Mouse (Mus musculus) hindbrain, embryonic 15.5 days (tissue): ENCODE measurements around the gene 2310034G01Rik. TPM values are rescaled to one million over a fixed set of nuclear protein-coding genes. Genes with fewer than 3 reads are reported as not detected.

Source experiments
- ATAC-seq: fragments of 200-750 bp; cut with Nextera tagmentation; 2 replicates; pipeline ENCODE4 v1.8.0; 2017; ENCODE audit warnings: low read depth, moderate number of reproducible peaks, moderate TSS enrichment; ENCODE audit not compliant: low FRiP score
- H3K27ac ChIP-seq: fragments of 300-500 bp; sonication (generic); replicated peaks from 2 replicates; pipeline ENCODE4 v1.5.1; 2015; ENCODE audit warnings: mild to moderate bottlenecking, inconsistent platforms
- H3K27me3 ChIP-seq: fragments of 300-500 bp; sonication (generic); 2 replicates; pipeline ENCODE4 v1.6.1; 2015; ENCODE audit warnings: control low read depth, inconsistent platforms
- H3K36me3 ChIP-seq: fragments of 300-500 bp; sonication (generic); 2 replicates; pipeline ENCODE4 v1.6.1; 2015; ENCODE audit warnings: control low read depth, inconsistent platforms
- H3K4me1 ChIP-seq: fragments of 300-500 bp; sonication (generic); replicated peaks from 2 replicates; pipeline ENCODE4 v1.6.1; 2015; ENCODE audit warnings: control low read depth, inconsistent platforms
- H3K4me2 ChIP-seq: fragments of 300-500 bp; sonication (generic); 2 replicates; pipeline ENCODE4 v1.6.1; 2015; ENCODE audit warnings: moderate library complexity, mild to moderate bottlenecking, inconsistent platforms
- H3K4me3 ChIP-seq: fragments of 300-500 bp; sonication (generic); 2 replicates; pipeline ENCODE4 v1.5.1; 2015; ENCODE audit warnings: mild to moderate bottlenecking, inconsistent platforms
- H3K9ac ChIP-seq: fragments of 300-500 bp; sonication (generic); 2 replicates; pipeline ENCODE4 v1.6.1; 2015; ENCODE audit warnings: inconsistent platforms
- H3K9me3 ChIP-seq: fragments of 300-500 bp; sonication (generic); 2 replicates; pipeline ENCODE4 v1.6.1; 2016; ENCODE audit warnings: control low read depth, inconsistent platforms
- WGBS: fragments of 180-500 bp; shearing (Covaris S2); methylation state at CpG from one replicate; pipeline ENCODE4 v1.1.7; 2015; 5-methylcytosine and 5-hydroxymethylcytosine counted together
- polyA plus RNA-seq: library from polyadenylated mRNA; unstranded; fragments of >200 nt; fragmentation: Nextera tagmentation; extraction: Ambion mirVana; gene quantifications from 2 replicates; pipeline ENCODE4 v1.2.1, GENCODE M21; 2015

2310034G01Rik gene
- 2.0 and 2.3 TPM in 2 replicates for polyA plus RNA-seq

DNA sequence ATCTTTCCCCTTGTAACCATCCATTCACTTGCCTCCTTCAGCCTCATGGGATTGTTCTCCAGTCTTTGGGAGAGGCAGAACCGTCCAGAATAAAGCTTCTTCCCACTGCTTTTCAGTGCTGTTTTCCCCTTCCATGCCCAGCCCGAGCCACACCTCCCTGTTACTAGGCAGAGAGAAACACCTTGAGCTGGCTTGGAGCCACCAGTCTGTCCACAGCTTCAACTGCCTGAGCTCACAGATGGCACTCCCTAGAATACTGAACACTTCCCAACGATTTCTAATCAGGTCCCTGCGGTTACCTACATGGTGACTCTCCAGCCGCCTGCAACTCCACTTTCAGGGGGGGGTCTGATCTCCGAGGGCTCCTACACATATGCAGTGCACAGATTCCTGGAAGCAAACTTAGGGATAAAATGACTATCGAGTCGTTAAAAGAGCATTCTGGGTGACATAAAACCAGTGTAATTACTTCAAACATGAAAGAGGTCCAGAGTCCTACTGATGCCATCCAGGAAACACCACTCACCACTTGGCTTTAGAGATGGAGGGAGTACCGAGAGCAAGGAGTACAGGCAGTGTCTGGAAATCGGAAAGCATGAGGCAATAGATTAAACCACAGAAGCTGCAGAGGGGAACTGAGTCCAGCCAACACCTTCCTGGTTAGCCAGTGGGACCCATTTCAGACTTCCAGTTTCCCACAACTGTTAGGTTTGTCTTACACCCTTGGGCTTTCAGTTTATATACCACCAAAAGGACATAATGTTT lies at the start of gene 2310034G01Rik:
Gene 2310034G01Rik (minus strand): TSS at position 135 of the 765 bp plus-strand sequence.
- no peaks in the 10 kb centered on the region; the same call in 1 of the 2 replicates for H3K27me3 ChIP-seq
- H3K4me3 ChIP-seq = peak within 1 kb of the TSS; percentile 58
- no peaks in the 10 kb centered on the region for H3K36me3 ChIP-seq
- peak within 1 kb of the TSS; percentile 81 for H3K9ac ChIP-seq
- H3K4me2 ChIP-seq = peak within 1 kb of the TSS; percentile 75
- no peaks in the 10 kb centered on the region for H3K9me3 ChIP-seq
- H3K27ac ChIP-seq = peak within 1 kb of the TSS; percentile 94
- 63% methylated on average over 10 of the region's 10 CpGs for WGBS
- H3K4me1 ChIP-seq = peaks cover 26% of the 10 kb centered on the region
- no peak for ATAC-seq

DNA sequence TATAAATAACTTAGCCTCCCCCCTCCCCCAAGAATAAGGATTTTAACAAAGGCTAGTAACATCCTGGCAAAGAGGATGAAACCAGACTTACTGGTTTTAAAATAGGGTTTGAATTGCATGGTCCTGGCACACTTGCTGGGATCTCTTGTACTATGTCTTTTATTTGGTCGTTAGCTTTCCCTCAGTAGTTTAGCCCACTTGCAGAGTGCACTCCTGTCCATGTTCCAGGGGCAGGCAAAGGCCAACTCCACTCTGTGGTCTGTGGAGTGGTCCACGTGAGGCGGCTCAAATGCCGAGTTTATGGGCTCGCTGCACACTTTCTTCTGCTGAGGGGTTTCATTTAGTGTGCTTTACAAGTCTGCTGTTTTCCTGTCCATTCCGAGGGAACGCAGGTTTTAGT lies 49.8 kb upstream of the 2310034G01Rik start:
- H3K4me2 ChIP-seq = no peak overlapping the region
- no peaks in the 10 kb centered on the region for H3K27me3 ChIP-seq
- no peak overlapping the region for H3K27ac ChIP-seq
- peaks cover 15% of the 10 kb centered on the region for H3K36me3 ChIP-seq
- peaks cover 36% of the 10 kb centered on the region for H3K4me1 ChIP-seq
- WGBS = 73% methylated on average over 7 of the region's 7 CpGs
- no peak for ATAC-seq
- no peak overlapping the region for H3K4me3 ChIP-seq
- H3K9me3 ChIP-seq = no peaks in the 10 kb centered on the region
- H3K9ac ChIP-seq = no peak overlapping the region

- Histone ChIP-seq H3K9me3 (no peaks in the 10 kb centered on the region), H3K36me3 (peaks cover 15% of the 10 kb centered on the region), H3K4me2 (no peak overlapping the region), H3K27me3 (no peaks in the 10 kb centered on the region), H3K4me3 (no peak overlapping the region), H3K27ac (no peak overlapping the region), H3K9ac (no peak overlapping the region), H3K4me1 (peaks cover 40% of the 10 kb centered on the region)
- 70% methylated on average over 6 of the region's 6 CpGs for WGBS
- ATAC-seq = no peak
Measured at GRCm38 (mm10) chr19:46399372-46399771, 49.3 kb upstream of the 2310034G01Rik start.

DNA sequence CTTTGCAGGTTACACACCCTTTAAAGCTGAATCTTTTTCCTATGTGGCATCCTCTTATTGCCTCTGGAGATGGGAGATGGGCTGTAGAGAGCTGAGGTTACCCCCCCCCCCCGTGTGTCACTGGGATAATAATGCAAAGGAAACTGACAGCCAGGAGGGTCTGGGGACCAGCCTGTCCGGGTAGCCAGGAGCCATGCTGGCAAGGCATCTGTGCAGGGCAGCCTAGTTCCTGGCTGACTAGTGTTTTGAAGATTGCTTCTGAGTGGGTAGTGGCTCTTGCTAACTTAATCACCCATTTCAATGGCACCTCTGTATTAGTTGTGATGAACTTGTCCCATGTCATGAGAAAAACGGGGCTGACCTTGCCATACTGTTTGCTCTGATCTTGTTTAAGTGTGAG lies 48.3 kb upstream of the 2310034G01Rik start:
- H3K36me3 ChIP-seq = peaks cover 13% of the 10 kb centered on the region
- H3K27ac ChIP-seq = no peak overlapping the region
- H3K9me3 ChIP-seq = no peaks in the 10 kb centered on the region
- peak overlapping the region; percentile 93 for H3K4me2 ChIP-seq
- H3K4me3 ChIP-seq = peak overlapping the region; percentile 69
- peaks cover 50% of the 10 kb centered on the region for H3K4me1 ChIP-seq
- H3K9ac ChIP-seq = peak overlapping the region; percentile 28; the same call in 1 of the 2 replicates
- no peaks in the 10 kb centered on the region for H3K27me3 ChIP-seq
- WGBS = 36% methylated on average over 3 of the region's 3 CpGs
- ATAC-seq = no peak

GRCm38 (mm10) chr19:46397436-46398001 lies 47.4 kb upstream of the 2310034G01Rik start:
- H3K27ac ChIP-seq = peak overlapping the region; percentile 88
- H3K4me1 ChIP-seq = peaks cover 53% of the 10 kb centered on the region
- H3K27me3 ChIP-seq = no peaks in the 10 kb centered on the region
- H3K9ac ChIP-seq = peak overlapping the region; percentile 73
- ATAC-seq = no peak
- no peaks in the 10 kb centered on the region for H3K9me3 ChIP-seq
- H3K4me3 ChIP-seq = peak overlapping the region; percentile 69
- peaks cover 11% of the 10 kb centered on the region; the same call in 1 of the 2 replicates for H3K36me3 ChIP-seq
- H3K4me2 ChIP-seq = peak overlapping the region; percentile 93
- 2% methylated on average over 19 of the region's 19 CpGs for WGBS

GRCm38 (mm10) chr19:46396686-46397435 lies 46.8 kb upstream of the 2310034G01Rik start, which contains the start of gene Sufu:
Gene Sufu, plus strand, starts transcription at chr19:46396896.
- H3K27me3 ChIP-seq = no peaks in the 10 kb centered on the region
- H3K9me3 ChIP-seq = no peaks in the 10 kb centered on the region
- peak within 1 kb of the TSS; percentile 85 for H3K4me3 ChIP-seq
- peak within 1 kb of the TSS; percentile 84 for H3K9ac ChIP-seq
- peaks cover 53% of the 10 kb centered on the region for H3K4me1 ChIP-seq
- WGBS = under 1% methylated on average over 57 of the region's 57 CpGs
- H3K27ac ChIP-seq = peak within 1 kb of the TSS; percentile 91
- peak within 1 kb of the TSS; percentile 93 for H3K4me2 ChIP-seq
- peak; percentile 91 for ATAC-seq
- H3K36me3 ChIP-seq = peaks cover 8% of the 10 kb centered on the region; the same call in 1 of the 2 replicates

DNA sequence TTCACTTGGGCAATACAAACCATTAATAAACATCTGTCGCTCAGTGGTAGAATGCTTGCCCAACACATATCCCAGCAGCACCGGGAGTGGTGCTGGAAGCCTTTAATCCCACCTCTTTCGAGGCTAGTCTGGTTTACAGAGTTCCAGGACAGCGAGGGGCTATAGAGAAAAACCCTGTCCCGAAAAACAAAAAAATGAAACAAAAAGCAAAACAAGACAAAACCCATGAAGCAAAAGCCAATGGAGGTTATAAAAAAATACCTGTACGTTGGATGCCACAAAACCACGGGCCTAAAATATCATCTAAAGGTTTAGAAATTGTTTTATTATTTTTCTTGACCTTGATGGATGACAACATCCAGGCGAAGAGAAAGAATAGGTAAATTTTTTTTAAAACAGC lies 46.0 kb upstream of the 2310034G01Rik start:
- H3K9ac ChIP-seq = peak overlapping the region; percentile 84; the same call in 1 of the 2 replicates
- H3K27ac ChIP-seq = peak overlapping the region; percentile 91
- WGBS = 13% methylated on average over 8 of the region's 8 CpGs

GRCm38 (mm10) chr19:46395109-46396009 lies 45.3 kb upstream of the 2310034G01Rik start, which contains the start of gene Actr1a:
Gene Actr1a, minus strand, starts transcription at chr19:46395748.
- peaks cover 53% of the 10 kb centered on the region for H3K4me1 ChIP-seq
- WGBS = under 1% methylated on average over 51 of the region's 51 CpGs

More for the DNA sequence above, 46.0 kb upstream of the 2310034G01Rik start:
- Histone ChIP-seq H3K27me3 (no peaks in the 10 kb centered on the region), H3K4me1 (peaks cover 53% of the 10 kb centered on the region), H3K4me2 (peak overlapping the region; percentile 93), H3K9me3 (no peaks in the 10 kb centered on the region), H3K4me3 (peak overlapping the region; percentile 85), H3K36me3 (peaks cover 3% of the 10 kb centered on the region; the same call in 1 of the 2 replicates)
- no peak for ATAC-seq

DNA sequence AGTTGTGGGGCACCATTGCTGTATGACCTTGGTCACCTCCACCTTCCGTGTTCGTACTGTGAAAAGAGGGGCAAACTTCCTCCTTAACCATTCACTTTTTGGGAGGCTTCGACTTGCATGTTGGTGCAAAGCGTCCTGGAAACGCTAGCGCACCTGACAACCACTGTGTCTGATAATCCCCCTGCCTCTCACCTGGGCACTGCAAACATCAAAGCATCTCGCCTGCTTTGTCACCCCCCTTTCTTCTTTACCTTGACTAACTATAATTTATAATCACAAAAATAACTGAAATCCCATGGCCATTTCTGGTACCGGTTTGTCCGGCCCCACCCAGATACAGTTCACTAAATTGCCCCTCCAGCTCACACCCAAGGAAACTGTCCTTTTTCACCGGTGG lies 44.6 kb upstream of the 2310034G01Rik start:
- Histone ChIP-seq H3K9me3 (no peaks in the 10 kb centered on the region), H3K36me3 (no peaks in the 10 kb centered on the region), H3K27ac (no peak overlapping the region), H3K27me3 (no peaks in the 10 kb centered on the region), H3K4me2 (peak overlapping the region; percentile 93), H3K4me1 (peaks cover 49% of the 10 kb centered on the region), H3K9ac (peak overlapping the region; percentile 84), H3K4me3 (peak overlapping the region; percentile 85)
- no peak for ATAC-seq
- 7% methylated on average over 10 of the region's 10 CpGs for WGBS

More at GRCm38 (mm10) chr19:46395109-46396009, 45.3 kb upstream of the 2310034G01Rik start, which contains the start of gene Actr1a:
- Histone ChIP-seq H3K36me3 (no peaks in the 10 kb centered on the region), H3K4me2 (peak within 1 kb of the TSS; percentile 93), H3K27ac (peak within 1 kb of the TSS; percentile 91), H3K9ac (peak within 1 kb of the TSS; percentile 84), H3K27me3 (no peaks in the 10 kb centered on the region), H3K4me3 (peak within 1 kb of the TSS; percentile 85), H3K9me3 (no peaks in the 10 kb centered on the region)
- ATAC-seq = peak; percentile 95

DNA sequence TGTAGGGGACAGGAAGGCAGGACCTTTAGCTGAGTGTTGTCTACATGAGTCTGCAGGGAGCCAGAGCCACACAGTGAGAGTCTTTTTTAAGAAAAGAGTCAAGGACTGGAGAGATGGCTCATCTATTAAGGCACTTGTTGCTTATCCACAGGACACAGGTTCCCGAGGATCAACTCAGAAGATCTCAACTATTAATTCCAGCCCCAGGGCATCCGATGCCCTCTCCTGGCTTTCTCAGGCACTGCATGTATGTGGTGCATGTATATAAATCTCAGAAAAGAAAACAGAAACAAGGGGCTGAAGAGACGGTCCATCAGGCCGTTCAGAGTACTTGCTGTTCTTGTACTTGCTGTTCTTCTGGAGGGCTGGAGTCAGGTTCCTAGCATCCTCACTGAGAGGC lies 41.9 kb upstream of the 2310034G01Rik start:
- Histone ChIP-seq H3K9ac (no peak overlapping the region), H3K36me3 (peaks cover 7% of the 10 kb centered on the region), H3K4me2 (no peak overlapping the region), H3K4me1 (peaks cover 25% of the 10 kb centered on the region), H3K27me3 (no peaks in the 10 kb centered on the region), H3K27ac (no peak overlapping the region), H3K4me3 (no peak overlapping the region), H3K9me3 (no peaks in the 10 kb centered on the region)
- ATAC-seq = no peak
- 38% methylated on average over 4 of the region's 4 CpGs for WGBS

DNA sequence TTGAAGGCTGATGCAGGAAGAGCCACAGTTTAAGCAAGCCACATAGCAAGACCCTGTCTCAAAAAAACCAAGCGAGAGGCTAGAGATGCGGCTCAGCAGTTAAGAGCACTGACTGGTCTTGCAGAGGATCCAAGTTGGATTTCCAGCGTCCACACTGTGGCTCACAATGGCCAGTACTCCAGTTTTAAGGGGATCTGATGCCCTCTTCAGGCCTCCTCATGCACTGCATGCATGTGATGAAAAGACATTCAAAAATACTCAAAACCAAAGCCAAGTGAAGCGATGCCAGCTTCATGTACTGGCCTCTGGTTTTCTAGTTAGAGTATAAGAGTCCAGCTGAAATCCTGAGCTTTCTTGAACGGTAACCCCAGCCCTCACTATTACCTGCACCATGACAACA lies 39.8 kb upstream of the 2310034G01Rik start:
- Histone ChIP-seq H3K27ac (no peak overlapping the region), H3K36me3 (peaks cover 21% of the 10 kb centered on the region), H3K4me3 (no peak overlapping the region), H3K4me2 (no peak overlapping the region), H3K9ac (no peak overlapping the region), H3K27me3 (no peaks in the 10 kb centered on the region), H3K4me1 (peaks cover 17% of the 10 kb centered on the region), H3K9me3 (no peaks in the 10 kb centered on the region)
- no peak for ATAC-seq
- 87% methylated on average over 5 of the region's 5 CpGs for WGBS
